ENCODE assay signal across 9 mouse cellular contexts in the genomic region with DNA sequence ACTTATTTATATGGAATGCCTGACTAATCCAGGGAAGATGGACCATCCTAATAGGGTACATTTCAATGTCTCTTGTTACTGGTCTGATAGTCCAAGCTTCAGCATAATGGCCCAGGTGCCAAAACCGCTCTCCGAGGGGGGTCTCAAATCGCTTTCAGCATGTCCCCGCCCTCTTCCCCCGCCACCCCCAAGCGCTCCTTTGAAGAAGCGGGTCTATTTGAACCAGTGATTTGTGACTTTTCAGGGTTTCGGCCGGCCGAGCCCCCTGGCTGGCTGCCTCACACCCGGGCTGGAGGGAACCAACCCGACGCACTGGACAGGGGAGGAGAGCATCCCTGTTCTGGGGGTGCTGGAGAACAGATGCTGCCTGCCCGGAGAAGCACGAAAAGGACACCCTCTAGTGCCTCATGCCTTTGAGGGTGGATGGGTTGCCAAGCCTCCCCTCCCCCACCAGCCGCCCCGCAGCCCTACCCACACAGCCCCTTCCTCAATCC.
A peak's percentile ranks its signal among the peaks of the same experiment; 100 is the strongest.
DNase-seq lines count a peak whose midpoint lies in the region; ATAC-seq and TF ChIP-seq lines count a peak whose summit lies in the region.
"Had no signal": no experiment of that assay in that cellular context is flagged by ENCODE, and none has a peak within 500 bp of the region (broad histone marks: within the 10 kb centered on the region; RNA-seq: fewer than 3 reads in every experiment).

No protein-coding gene starts in this region.

- ATAC-seq in kidney, embryonic 15.5 days (replicated peaks; ENCODE audit: low FRiP score): no peak
- ATAC-seq in midbrain, postnatal 0 days (ENCODE audit: low FRiP score): no peak

- H3K36me3 ChIP-seq in kidney, embryonic 15.5 days: no peaks in the 10 kb centered on the region
- H3K36me3 ChIP-seq in hindbrain, embryonic 10.5 days: no peaks in the 10 kb centered on the region
- no peaks in the 10 kb centered on the region for H3K36me3 ChIP-seq in midbrain, postnatal 0 days (ENCODE audit: insufficient read depth, low read length)

- no peak overlapping the region for H3K9ac ChIP-seq in kidney, embryonic 15.5 days
- no peak overlapping the region for H3K9ac ChIP-seq in midbrain, postnatal 0 days (replicated peaks; ENCODE audit: low read length, poor library complexity, severe bottlenecking)

- WGBS in kidney, embryonic 15.5 days: under 1% methylated on average over 17 of the region's 17 CpGs
- under 1% methylated on average over 17 of the region's 17 CpGs for WGBS in hindbrain, embryonic 10.5 days
- WGBS in midbrain, postnatal 0 days: 0% methylated on average over 17 of the region's 17 CpGs

- DNase-seq in kidney, adult 8-10 months: no peak
- peak; percentile 69 for DNase-seq in embryo, embryonic 10 days (ENCODE audit: low spot score)
- peak; percentile 67 for DNase-seq in hindbrain, embryonic 10.5 days (ENCODE audit: low spot score)
- peak; percentile 52 for DNase-seq in midbrain, postnatal 0 days (ENCODE audit: low spot score)
- DNase-seq in right cerebral cortex, postnatal 25 days: no peak
- no peak for DNase-seq in gastrocnemius, adult 18-20 months (ENCODE audit: low spot score)
- DNase-seq in left cerebral cortex, adult 9 months (ENCODE audit: low spot score in 2 of 2): no peak

- H3K4me3 ChIP-seq in kidney, embryonic 15.5 days (replicated peaks): peak overlapping the region; percentile 9; the same call in 1 of the 2 replicates
- peak overlapping the region; percentile 52 for H3K4me3 ChIP-seq in hindbrain, embryonic 10.5 days
- peak overlapping the region; percentile 22; the same call in 1 of the 2 replicates for H3K4me3 ChIP-seq in midbrain, postnatal 0 days (ENCODE audit: low read depth, low read length)
- H3K4me3 ChIP-seq: layer of hippocampus, adult 2 months had no signal

- peaks cover 17% of the 10 kb centered on the region for H3K4me1 ChIP-seq in kidney, embryonic 15.5 days
- peaks cover 36% of the 10 kb centered on the region for H3K4me1 ChIP-seq in hindbrain, embryonic 10.5 days (replicated peaks)
- peaks cover 5% of the 10 kb centered on the region for H3K4me1 ChIP-seq in midbrain, postnatal 0 days (ENCODE audit: insufficient read depth, low read length)

- H3K4me2 ChIP-seq in kidney, embryonic 15.5 days: peak overlapping the region; percentile 40
- peak overlapping the region; percentile 47 for H3K4me2 ChIP-seq in midbrain, postnatal 0 days (ENCODE audit: low read depth, low read length, poor library complexity, severe bottlenecking)

- no peaks in the 10 kb centered on the region for H3K9me3 ChIP-seq in kidney, embryonic 15.5 days (replicated peaks)
- H3K9me3 ChIP-seq in hindbrain, embryonic 10.5 days: 0 out of 2 replicates have a peak, but pooled peaks cover 2% of the 10 kb centered on the region
- H3K9me3 ChIP-seq in midbrain, postnatal 0 days (ENCODE audit: low read length): no peaks in the 10 kb centered on the region

- TF ChIP-seq CTCF in midbrain, postnatal 0 days (IDR thresholded peaks at IDR 0.05): no peak

- H3K27me3 ChIP-seq in kidney, embryonic 15.5 days: peaks cover 87% of the 10 kb centered on the region
- H3K27me3 ChIP-seq in hindbrain, embryonic 10.5 days (ENCODE audit: insufficient read depth, poor library complexity, severe bottlenecking): peaks cover 81% of the 10 kb centered on the region
- H3K27me3 ChIP-seq in midbrain, postnatal 0 days (ENCODE audit: insufficient read depth, low read length): peaks cover 13% of the 10 kb centered on the region

- no peak overlapping the region for H3K27ac ChIP-seq in kidney, embryonic 15.5 days
- H3K27ac ChIP-seq in hindbrain, embryonic 10.5 days: peak overlapping the region; percentile 78
- H3K27ac ChIP-seq in midbrain, postnatal 0 days (ENCODE audit: low read depth, low read length): no peak overlapping the region
- H3K27ac ChIP-seq: layer of hippocampus, adult 2 months had no signal

Comparison
In these comparisons a context has a peak if more than half of its experiments do, and no peak if none do; other contexts are left out.
1. DNase-seq: peak in embryo, embryonic 10 days (single experiment), hindbrain, embryonic 10.5 days (single experiment) and midbrain, postnatal 0 days (single experiment); none in kidney, adult 8-10 months (0 of 2), right cerebral cortex, postnatal 25 days (single experiment), gastrocnemius, adult 18-20 months (single experiment) and left cerebral cortex, adult 9 months (0 of 2).
2. Peak in every context shown above with its lines, with median percentiles within 50 percentile points of each other: H3K4me3 ChIP-seq.